Mouse (Mus musculus): ENCODE measurements around the gene Slc4a4. TPM values are rescaled to one million over a fixed set of nuclear protein-coding genes. Genes with fewer than 3 reads are reported as not detected.

Gene Slc4a4
- polyA plus RNA-seq (2017; shearing (Covaris generic)): under 1 TPM in 1 of 2 experiments, not detected in 1; 0.07 TPM

DNA sequence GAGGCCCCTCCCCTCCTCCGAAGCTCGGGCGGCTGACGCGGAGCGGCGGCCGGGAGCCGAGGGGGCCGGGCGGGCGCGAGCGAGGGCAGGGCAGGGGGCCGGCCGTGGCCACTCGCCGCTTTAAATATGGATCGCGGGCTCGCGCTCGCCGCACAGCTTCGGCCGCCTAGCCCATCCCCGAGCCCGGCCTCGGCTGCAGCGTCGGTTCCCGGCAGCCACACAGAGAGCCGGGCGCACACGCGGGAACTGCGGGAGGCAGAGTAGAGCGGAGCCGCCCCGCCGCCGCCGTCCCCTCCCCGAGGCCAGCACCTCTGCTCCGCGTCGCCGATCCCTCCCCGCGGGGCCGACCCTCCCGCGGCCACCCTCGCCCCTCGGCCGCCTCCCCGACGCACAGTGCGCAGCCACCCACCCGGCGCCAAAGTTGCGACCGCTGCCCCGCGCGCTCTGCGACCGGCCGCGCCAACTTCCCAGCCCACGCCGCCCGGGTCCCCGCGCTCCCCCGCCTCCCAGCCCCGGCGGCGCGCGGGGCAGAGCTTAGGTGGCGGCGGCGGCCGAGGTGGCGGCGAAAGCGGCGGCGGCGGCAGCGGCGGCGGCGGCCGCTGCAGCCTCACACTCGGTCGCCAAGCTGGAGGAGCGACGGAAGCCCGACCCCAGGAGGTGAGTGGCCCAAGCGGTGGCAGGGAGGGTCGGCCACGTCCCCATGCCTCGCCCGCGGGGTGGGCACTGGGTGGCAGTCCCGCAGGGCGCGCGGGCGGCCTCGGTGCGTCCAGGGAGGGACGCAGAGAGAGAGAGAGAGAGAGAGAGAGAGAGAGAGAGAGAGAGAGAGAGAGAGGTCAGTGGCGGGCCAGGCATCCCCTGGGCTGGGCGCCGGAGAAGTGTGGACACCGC, at the start of gene Slc4a4:
TSS of gene Slc4a4 (plus strand) at position 151 of the 888 bp plus-strand sequence.
- ATAC-seq: no peak

DNA sequence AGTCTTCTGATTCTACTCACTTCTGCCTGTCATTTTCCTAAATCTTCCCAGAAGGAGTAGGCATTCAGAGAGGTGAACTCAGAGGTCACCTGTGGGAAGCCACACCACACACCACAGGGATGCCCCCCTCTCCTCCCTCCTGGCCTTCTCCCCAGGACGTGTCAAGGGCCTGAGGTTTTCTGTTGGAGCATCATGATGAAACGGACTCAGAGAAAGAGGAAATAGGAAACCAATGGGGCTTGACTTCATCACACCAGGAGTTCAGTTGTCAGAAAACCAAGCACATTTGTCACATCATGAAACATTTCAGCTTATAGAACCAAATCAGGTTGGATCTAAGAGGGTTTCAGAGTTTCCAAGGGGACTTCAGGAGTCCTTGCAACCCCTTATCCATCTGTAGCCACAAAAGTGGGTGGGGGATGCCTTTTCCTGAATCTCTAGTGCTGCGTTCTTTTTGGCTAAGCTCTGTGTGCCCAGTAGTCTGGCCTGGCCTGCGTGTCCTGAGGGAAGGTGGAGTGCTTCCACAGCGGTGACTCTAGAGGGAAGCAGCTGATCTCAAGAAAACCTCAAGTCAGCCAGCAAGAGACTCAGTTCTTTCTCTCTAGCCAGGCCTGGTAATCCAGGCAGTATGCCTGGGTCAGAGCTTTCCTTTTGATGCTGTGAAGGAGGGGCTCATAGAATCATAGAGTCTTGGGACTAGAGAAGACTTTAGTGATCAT, 46.4 kb upstream of the Slc4a4 start:
- ATAC-seq: no peak

DNA sequence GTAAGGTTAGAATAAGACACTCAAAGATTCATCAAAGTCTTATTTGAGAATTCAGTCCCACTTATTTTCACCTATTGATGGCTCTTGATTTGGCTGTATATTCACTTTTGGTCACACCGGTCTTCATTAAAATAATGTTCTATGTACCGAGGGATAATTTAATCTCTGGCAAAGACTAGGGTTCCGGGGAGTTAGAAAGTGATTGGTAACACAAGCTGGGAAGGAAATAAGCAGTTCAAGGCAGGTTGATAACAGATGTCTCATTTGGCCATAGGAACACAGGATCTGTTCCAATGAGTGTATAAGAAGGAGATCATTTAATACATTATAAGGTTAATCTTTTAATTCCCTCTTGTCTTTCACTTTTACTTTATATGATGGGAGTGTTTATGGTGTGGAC, 29.3 kb upstream of the Slc4a4 start:
- ATAC-seq: no peak

DNA sequence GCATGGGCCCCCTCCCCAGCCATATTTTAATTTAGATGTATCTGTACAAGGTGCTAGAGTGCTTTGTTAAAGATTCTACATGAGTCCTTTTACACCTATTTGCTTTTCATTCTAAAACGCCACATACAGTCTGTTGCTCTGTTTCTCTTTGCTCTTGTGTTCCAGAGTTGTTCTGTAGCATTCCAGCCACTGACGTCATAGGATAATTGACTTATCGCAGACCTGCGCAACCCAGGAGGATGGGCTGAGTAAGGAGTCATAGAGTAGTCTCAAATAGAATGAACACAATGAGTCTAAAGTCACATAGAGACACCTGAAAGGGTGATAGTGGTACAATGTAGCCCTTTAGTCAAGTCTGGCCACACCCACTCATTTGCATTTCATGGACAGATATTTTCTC, 28.8 kb upstream of the Slc4a4 start:
- no peak for ATAC-seq

DNA sequence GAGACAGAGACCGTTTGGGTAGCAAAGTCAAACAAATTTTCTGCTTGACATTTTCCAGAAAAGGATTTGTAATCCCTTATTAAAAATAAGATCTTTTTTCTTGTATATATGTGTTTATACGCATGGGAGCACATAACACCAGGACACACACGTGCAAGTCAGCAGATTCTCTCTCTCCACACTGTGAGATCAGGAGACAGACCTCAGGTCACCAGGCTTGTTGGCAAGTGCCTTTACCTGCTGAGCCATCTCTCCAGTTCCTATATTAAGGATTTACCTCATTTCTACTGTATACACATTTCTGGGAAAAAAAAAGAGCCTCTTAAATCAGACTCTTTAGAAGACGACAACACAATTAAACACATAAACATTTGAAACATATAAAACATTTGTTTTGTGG, 28.4 kb upstream of the Slc4a4 start:
- ATAC-seq: no peak

DNA sequence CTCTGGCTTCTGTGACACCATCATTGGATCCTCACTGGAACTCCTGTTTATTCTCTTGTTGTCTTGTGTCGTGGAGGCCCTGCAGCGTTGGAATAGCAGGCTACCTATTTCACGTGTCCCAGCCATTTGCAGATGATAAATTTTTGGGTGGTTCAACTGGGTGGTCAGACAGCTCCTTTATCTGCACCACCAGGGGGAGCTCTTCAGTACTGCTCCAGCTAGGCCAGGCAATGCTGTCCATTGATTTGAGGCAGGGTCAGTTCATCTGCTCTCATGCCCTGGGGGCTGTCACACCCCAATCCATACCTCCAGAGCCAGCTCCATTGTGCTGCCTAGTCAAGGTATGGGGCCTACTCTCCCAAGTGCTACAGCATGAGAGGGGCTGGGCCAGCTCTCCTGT, 24.5 kb upstream of the Slc4a4 start:
- no peak for ATAC-seq

DNA sequence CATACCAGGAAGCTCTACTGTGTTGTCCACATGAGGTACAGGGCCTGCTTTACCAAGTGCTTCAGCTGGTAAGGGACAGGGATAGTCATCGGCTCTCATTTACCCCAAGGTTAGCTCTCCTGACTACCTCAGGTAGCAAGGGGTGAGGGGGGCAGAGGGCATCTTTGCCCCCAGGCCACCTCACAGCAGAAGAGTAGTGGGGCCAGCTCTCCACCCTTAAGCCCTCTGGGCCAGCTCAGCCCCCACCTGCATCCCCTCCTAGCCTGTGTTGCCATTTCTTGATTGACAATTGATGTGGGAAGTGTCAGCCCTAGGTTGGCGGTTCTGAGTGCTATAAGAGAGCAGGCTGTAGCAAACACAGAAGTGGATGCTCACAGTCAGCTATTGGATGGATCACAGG, 23.8 kb upstream of the Slc4a4 start:
- ATAC-seq: no peak

DNA sequence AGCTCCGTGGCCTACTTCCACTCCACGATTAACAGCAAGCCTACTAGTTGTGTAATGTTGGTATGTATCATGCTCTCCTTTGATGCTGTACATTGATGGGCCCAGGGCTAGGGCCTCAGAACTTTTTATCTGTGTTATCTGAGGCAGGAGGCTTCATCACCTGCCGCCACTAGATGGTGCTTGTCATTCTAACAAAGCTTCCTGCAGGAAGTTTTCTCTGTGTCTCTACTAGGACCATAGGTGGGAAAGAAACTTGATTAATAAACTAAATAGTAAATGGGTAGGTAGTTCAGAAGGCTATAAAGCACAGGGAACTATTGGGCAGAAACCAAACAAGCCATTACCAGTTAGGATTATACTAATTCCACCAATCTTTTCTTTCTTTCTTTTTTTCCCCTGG, 2.5 kb upstream of the Slc4a4 start:
- no peak for ATAC-seq

DNA sequence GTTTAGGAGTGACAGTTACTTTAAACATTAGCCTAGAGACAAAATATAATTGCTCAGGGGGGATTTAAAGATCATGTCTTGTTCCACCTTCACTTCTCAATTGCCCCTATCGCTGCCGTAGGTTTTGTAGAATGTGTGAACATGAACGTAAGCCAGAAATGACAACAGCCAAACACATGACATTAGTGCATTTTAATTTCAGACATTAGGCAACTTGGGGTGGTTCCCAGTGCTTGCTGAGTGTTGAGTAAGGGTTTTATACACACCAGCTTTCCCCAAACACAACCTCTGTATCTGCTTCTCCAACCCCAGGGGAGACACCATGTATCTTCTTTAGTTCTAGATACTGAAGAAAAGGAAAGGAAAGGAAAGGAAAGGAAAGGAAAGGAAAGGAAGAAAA, 1.1 kb upstream of the Slc4a4 start:
- no peak for ATAC-seq

DNA sequence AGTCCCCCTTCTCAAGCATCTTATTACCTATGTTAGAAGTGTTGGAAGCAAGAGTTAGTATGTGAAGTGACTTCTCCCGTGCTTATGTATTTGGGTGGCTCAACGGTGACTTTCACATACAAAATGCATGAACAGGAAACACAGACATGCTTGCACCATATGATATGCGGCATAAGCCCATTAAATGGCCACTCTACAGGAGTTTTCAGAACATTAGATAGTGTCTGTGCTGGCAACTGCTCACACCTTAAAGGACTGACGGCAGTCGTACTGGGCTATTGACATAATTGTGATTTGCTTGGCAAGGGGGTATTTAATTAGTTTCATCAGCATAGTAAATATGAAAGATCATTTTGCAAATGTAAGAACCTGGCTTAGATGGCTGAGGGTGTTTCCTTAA, 674 bp upstream of the Slc4a4 start:
- no peak for ATAC-seq

DNA sequence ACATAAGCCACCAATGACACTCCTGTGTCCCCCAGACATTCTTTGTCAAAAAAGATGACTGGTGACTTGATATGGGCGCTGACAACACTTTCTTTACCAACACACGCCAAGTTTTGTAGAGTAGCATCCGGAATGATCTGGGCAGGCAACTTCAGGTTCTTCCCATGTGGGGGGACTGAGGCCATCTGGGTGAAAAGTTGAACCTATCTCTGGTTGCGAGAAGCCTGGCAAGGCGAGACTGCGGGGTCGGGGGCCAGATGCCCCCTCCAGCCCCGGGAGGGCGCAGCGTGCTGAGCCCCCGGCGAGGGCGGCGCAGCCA, 310 bp upstream of the Slc4a4 start:
- ATAC-seq: no peak

DNA sequence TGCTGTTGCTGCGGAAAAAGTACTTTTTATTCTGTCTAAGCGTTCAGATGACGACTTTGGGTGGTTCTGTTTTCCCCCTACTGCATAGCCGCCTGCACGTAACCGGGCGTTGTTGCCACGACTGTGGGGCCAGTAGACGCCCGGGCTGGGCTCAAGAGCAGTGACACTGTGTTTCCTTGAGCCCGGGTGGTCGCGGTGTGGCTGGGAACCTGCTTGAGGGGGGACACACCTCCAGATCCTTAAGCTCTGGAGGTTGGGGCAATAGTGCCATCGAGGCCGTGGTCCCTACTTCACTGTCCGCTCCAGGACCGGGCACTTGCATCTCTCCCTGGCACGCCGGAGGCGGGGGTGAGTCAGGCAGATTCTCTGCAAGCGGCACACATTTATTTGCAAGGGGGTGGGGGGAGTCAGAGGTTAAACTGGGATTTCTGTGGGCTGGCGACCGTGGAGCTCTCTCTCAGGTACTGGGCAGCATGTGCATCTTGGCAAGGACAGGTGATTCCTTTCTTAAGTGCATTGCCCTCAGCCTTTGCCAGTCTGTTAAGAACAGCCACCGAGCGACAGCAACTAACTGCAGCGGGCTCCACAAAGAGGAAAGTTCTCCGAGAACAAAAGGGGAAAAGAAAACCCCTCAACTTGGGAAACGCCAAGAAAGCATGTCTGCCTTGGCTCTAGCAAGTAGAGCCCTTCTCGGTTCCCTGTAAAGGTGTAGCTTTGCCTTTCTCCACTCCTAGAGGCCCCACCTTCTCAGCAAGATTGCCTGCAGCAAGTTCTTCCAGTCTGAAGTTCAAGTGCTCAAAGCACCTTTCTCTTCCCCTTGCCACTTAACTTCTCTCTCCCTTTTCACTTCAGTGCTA, 1.2 kb downstream of the Slc4a4 start:
- no peak for ATAC-seq

DNA sequence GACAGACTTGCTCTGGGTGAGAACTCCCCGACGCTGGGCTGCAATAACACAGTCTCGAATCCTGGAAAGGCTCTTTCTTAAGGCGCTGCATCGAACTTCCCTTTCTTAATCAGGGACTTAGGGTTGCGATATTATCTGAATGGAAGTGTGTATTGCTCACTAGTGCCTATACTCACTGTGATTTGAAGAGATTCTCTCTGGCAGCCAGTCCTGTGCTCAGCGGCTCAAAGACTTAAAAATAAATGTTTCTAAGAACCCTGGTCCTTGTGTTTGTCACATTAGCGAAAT, 1.7 kb downstream of the Slc4a4 start:
- ATAC-seq: no peak

DNA sequence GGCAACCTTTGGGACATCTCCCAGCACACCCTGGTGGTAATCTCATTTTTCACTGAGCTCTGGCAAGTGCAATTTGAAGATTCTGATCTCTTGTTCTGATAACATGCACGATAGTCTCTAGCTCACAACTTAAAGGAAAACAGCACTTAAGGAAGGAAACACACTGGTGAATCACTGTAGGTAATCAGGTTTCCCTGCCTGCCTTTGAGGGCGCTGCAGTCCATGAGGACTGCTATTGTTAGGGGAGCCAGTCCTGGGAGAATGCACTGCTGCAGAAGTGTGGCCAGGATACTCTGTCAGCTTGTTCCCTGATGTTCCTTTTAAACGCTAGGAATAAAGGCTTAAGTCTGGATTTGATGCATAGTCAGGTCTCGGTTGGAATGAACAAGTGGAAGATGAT, 2.7 kb downstream of the Slc4a4 start:
- no peak for ATAC-seq

DNA sequence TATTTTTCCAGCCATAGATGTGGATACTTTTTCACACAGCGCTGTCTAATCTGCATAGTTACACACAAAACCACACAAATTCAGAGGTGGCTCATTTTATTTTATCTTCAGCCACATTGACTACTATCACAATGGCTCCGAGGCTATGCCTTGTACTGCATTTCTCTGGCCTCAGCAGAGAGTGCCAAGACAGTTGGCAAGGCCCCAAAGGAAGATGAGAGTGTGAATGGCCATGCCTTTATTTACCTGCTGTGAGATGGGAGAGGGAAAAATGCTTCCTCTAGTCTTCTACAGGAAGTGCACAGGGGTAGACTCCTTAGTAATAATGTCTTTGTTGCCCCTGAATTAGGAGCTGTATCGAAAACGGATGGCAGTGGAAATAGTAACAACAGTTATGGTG, 3.5 kb downstream of the Slc4a4 start:
- ATAC-seq: no peak

DNA sequence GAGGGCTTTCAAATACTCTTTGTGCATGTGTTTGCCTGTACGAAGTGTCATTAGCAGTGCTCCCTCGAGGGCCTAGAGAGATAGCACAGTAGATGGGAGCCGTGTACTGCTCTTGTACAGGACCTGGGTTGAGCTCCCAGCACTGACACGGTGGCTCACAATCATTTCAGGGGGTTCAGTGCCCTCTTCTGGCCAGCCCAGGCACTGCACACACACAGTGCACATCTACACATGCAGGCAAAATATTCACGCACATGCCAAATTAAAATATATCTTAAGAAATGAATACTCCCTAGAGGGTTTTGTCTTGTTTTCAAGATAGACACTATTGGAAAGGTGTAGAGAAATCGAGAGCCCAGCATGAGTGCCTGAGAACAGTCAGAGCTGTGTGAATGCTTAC, 10.0 kb downstream of the Slc4a4 start:
- ATAC-seq: no peak

DNA sequence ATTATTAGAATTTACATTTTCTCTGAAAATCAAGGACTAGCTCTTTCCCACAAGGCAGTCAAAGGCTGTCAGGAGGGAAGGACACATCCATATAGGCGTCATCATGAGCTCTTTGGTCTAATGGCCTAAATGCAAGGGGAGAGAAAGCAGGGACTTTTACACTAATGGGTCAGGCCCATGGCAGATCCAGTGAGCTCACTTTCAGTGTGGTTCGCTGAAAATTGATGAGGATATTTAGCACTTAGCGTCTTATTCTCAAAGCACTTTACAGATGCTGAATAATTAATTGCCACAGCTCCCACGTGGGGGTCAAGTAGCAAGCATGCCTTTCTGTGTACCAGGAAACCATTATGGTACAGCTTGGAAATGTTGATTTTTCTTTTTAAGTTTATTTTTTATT, 16.5 kb downstream of the Slc4a4 start:
- ATAC-seq: no peak

DNA sequence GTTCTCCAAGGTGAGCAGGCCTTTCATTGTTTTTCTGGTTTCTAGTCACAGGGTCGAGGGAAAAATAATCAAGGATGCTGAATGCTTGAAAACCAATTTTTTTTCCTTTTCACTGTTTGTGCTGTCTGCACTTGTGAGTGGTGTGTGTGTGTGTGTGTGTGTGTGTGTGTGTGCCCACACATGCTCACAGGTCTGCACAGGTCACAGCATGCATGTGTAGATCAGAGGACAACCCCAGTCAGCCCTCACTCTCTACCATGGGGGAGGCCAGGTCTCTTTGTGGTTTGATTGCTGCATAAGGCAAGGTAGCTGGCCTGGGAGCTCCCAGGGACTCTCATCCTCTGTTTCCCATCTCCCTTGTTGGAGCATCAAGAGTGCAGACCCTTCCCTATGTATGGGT, 16.9 kb downstream of the Slc4a4 start:
- ATAC-seq: no peak

DNA sequence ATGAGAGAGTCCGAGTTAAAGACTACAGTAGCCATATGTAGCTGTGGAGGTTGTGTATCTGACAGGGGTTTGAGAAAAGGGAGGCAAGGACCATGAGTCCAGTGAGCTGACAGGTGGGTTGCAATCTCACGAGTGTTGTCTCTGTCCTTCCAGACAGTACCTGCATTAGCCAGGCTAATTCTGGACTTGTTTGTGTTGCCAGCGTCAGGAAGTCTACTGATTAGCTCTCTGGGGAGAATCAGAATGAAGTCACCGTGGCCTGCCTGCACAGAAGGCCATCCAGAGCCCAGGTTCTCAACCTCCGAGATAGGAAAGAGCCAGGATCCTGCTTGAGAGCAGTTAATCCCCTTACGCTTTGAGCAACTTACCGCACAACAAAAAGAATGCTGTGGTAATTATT, 18.2 kb downstream of the Slc4a4 start:
- no peak for ATAC-seq

DNA sequence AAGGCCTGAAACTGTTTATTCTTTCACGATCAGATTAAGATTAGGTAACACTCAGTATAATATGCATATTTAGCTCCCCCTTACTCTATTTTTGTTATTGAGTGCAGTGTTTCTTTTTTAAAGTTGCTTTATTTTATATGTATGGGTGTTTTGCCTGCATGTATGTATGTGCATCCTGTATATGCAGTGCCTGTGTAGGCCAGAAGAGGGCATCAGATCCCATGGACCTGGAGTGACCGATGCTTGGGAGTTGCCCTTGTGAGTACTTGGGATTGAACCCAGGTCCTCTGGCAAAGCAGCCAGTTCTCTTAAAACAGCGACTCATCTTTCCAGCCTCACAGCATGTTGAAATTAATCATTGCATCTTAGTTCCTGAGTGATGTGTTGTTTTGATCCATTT, 21.0 kb downstream of the Slc4a4 start:
- ATAC-seq: no peak

DNA sequence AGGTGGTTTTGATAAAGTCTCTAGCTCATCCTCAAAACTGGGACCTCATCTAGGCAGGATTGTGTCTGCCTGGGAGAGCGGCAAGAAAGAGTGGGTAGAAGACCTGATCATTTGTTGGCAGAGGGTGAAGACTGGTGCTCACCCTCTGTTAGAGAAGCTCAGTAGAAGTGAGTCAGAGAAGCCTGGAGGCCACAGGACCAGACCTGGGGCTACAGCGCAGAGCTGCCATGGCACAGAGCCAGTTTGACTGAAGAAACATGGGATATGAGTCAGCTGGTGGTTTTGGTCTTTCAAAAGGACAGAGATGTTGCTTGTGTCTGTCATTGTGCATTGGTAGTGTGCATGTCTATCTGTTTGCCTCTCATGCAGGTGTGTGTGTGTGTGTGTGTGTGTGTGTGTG, 26.0 kb downstream of the Slc4a4 start:
- ATAC-seq: no peak

DNA sequence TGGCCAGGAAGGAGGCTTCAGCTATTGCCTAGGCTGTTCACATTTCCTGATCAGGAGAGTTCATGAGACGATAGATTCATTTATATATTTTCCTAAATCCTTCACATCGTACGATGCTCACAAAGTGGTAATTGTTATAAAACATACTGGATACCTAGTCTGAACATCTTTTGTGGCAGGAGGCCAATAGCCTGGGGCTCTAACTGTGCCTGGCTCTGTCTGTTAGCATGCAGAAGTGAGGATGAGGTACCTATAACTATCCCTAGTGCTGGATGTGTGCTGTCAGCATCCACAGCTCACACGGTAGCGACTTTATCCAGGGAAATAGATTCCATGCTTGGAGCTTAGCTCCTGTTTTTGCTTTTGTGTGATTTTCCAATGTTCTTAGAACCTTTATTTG, 28.5 kb downstream of the Slc4a4 start:
- ATAC-seq: no peak

DNA sequence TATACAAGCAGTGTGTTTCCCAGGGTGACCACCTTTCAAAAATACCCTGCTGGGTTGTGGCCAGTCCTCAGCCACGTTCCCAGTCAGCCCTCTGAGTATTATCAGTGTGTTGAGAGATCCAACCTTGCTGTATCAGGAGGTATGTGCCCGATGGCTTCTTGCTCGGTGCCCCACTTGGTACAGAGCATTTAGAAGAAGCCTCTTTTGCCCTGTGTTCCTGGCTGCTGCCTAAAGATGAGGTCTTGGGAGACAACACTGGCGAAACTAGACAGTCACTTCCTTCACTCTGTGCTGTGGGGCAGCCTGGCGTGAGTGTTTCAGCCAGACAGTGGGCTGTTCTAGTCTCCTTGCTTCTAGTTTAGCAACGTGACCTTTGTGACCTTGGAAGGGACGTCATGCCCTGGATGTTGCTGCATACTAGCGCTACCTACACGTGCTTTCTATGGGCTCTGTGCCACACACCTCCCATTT, 29.9 kb downstream of the Slc4a4 start:
- ATAC-seq: no peak

DNA sequence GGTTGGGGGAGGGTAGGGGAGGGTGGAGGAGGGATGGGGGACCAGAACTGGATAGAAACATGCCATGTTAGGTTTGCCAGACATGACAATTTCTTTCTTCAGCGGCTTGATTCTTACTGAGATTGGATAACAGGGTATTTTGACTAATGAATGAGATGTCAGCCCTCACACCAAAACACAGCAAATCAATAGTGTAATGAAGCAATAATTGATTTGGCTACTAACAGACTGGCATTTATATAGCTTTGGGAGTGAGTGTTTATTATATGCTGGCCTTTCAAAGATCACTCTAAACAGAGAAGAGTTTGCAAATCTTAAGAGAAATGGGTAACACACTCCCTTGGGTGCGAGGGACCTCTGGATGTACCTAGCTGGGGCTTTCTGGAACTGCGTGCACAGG, 30.6 kb downstream of the Slc4a4 start:
- ATAC-seq: no peak

Data from activated CD4-positive, CD25-positive, alpha-beta regulatory T cell, adult 4 months (primary cell).